ENCODE assay signal across 11 mouse cellular contexts in the genomic region with DNA sequence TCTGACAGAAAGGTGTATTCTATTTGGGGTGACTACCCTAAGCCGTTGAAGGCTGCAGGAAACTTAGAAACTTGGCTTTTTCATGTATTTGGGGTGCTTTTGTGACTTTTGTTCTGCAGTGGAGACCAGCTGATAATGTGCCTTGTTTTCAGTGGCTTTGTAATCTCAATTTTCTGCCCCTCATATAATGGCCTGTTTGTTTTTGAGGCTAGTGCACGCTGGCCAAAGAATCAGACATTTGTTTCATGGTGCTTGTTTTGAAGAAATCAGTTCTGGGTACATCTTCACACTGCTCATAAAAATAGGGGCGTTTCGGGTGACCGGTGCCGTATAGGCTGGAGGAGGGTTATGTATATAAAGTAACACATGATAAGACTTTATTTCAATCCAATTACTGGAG. TPM values are rescaled to one million over a fixed set of nuclear protein-coding genes. Genes with fewer than 3 reads are reported as not detected.
DNase-seq lines count a peak whose midpoint lies in the region; ATAC-seq lines count a peak whose summit lies in the region.
"Had no signal": no experiment of that assay in that cellular context is flagged by ENCODE, and none has a peak within 500 bp of the region (broad histone marks: within the 10 kb centered on the region; RNA-seq: fewer than 3 reads in every experiment).

No protein-coding gene starts in this region.

- peak overlapping the region; percentile 46 for H3K4me2 ChIP-seq in kidney, embryonic 15.5 days
- peak overlapping the region; percentile 48 for H3K4me2 ChIP-seq in embryonic facial prominence, embryonic 14.5 days (ENCODE audit: low read depth, low read length)
- H3K4me2 ChIP-seq in limb, embryonic 15.5 days = peak overlapping the region; percentile 6; the same call in 1 of the 2 replicates
- H3K4me2 ChIP-seq: forebrain, embryonic 13.5 days had no signal

- no peaks in the 10 kb centered on the region for H3K27me3 ChIP-seq in kidney, embryonic 15.5 days
- no peaks in the 10 kb centered on the region for H3K27me3 ChIP-seq in embryonic facial prominence, embryonic 14.5 days (replicated peaks; ENCODE audit: control insufficient read depth, insufficient read depth, low read length)
- no peaks in the 10 kb centered on the region for H3K27me3 ChIP-seq in limb, embryonic 15.5 days
- H3K27me3 ChIP-seq: forebrain, embryonic 13.5 days had no signal

- WGBS in kidney, embryonic 15.5 days = 46% methylated on average over 6 of the region's 6 CpGs
- WGBS in embryonic facial prominence, embryonic 14.5 days = 60% methylated on average over 6 of the region's 6 CpGs
- 45% methylated on average over 6 of the region's 6 CpGs for WGBS in limb, embryonic 15.5 days

- H3K9me3 ChIP-seq in kidney, embryonic 15.5 days (replicated peaks) = no peaks in the 10 kb centered on the region
- H3K9me3 ChIP-seq in embryonic facial prominence, embryonic 14.5 days (ENCODE audit: control insufficient read depth, low read length) = no peaks in the 10 kb centered on the region
- no peaks in the 10 kb centered on the region for H3K9me3 ChIP-seq in limb, embryonic 15.5 days
- H3K9me3 ChIP-seq: forebrain, embryonic 13.5 days had no signal

- no peaks in the 10 kb centered on the region for H3K36me3 ChIP-seq in kidney, embryonic 15.5 days
- no peaks in the 10 kb centered on the region for H3K36me3 ChIP-seq in embryonic facial prominence, embryonic 14.5 days (ENCODE audit: control insufficient read depth, insufficient read depth, low read length)
- H3K36me3 ChIP-seq in limb, embryonic 15.5 days = no peaks in the 10 kb centered on the region

- H3K4me3 ChIP-seq in kidney, embryonic 15.5 days (replicated peaks) = no peak overlapping the region
- H3K4me3 ChIP-seq in embryonic facial prominence, embryonic 14.5 days (ENCODE audit: low read depth, low read length) = peak overlapping the region; percentile 10; the same call in 1 of the 2 replicates
- H3K4me3 ChIP-seq in limb, embryonic 15.5 days = no peak overlapping the region
- H3K4me3 ChIP-seq: forebrain, embryonic 13.5 days had no signal

- peaks cover 65% of the 10 kb centered on the region for H3K4me1 ChIP-seq in kidney, embryonic 15.5 days
- H3K4me1 ChIP-seq in embryonic facial prominence, embryonic 14.5 days (ENCODE audit: control insufficient read depth, insufficient read depth, low read length) = peaks cover 62% of the 10 kb centered on the region
- H3K4me1 ChIP-seq in limb, embryonic 15.5 days = peaks cover 69% of the 10 kb centered on the region

- no peak for ATAC-seq in kidney, embryonic 15.5 days (replicated peaks; ENCODE audit: low FRiP score)
- no peak for ATAC-seq in embryonic facial prominence, embryonic 14.5 days (ENCODE audit: low read depth)
- ATAC-seq in limb, embryonic 15.5 days (ENCODE audit: insufficient number of reproducible peaks, low FRiP score, low TSS enrichment, low read depth) = no peak
- ATAC-seq: forebrain, embryonic 13.5 days had no signal

- H3K27ac ChIP-seq in kidney, embryonic 15.5 days = peak overlapping the region; percentile 93
- peak overlapping the region; percentile 93 for H3K27ac ChIP-seq in embryonic facial prominence, embryonic 14.5 days (replicated peaks; ENCODE audit: low read depth, low read length)
- peak overlapping the region; percentile 83 for H3K27ac ChIP-seq in limb, embryonic 15.5 days
- H3K27ac ChIP-seq: forebrain, embryonic 13.5 days; macrophage had no signal

- DNase-seq in kidney, adult 8-10 months = no peak
- DNase-seq in brain, adult 2 months (ENCODE audit: low read depth, low spot score) = peak; percentile 82
- no peak for DNase-seq in embryonic facial prominence, embryonic 14.5 days (ENCODE audit: low spot score)
- no peak for DNase-seq in urinary bladder, adult 18-20 months (ENCODE audit: low spot score in 2 of 2)
- no peak for DNase-seq in ovary, postnatal 36 days (ENCODE audit: low spot score)
- DNase-seq: kidney, adult 11 months; retina, postnatal 1 day had no signal

- no peak overlapping the region for H3K9ac ChIP-seq in kidney, embryonic 15.5 days
- peak overlapping the region; percentile 56; the same call in 1 of the 2 replicates for H3K9ac ChIP-seq in embryonic facial prominence, embryonic 14.5 days (ENCODE audit: low read depth, low read length)
- no peak overlapping the region for H3K9ac ChIP-seq in limb, embryonic 15.5 days
- H3K9ac ChIP-seq: forebrain, embryonic 13.5 days had no signal

RNA-seq across cellular contexts. Expression of gene Mbnl2, which starts 22.4 kb away (rescaled TPM):
- polyA plus RNA-seq in kidney, embryonic 15.5 days (2015; fragmentation: Nextera tagmentation; extraction: Ambion mirVana) = 91.4 and 91.7 TPM in 2 replicates
- 157 and 162 TPM in 2 replicates for polyA plus RNA-seq in embryonic facial prominence, embryonic 14.5 days (2014; fragmentation: Nextera tagmentation; extraction: Ambion mirVana)
- 163 and 180 TPM in 2 replicates for polyA plus RNA-seq in limb, embryonic 15.5 days (2015; fragmentation: Nextera tagmentation; extraction: Ambion mirVana)
